Mouse (Mus musculus) hindbrain, embryonic 11.5 days (tissue): ENCODE measurements around the gene Arpc3. TPM values are rescaled to one million over a fixed set of nuclear protein-coding genes. Genes with fewer than 3 reads are reported as not detected.
A peak's percentile ranks its signal among the peaks of the same experiment; 100 is the strongest.

Experiments
- ATAC-seq: fragments of 200-750 bp; cut with Nextera tagmentation; 2 replicates; pipeline ENCODE4 v1.8.0; 2017; ENCODE audit warnings: mild to moderate bottlenecking, moderate TSS enrichment, moderate library complexity; ENCODE audit not compliant: low FRiP score
- DNase-seq: peaks from one replicate; pipeline ENCODE4 v3.0.0-alpha.2; 2015; ENCODE audit warnings: low spot score
- H3K27ac ChIP-seq: fragments of 300-500 bp; sonication (generic); 2 replicates; pipeline ENCODE4 v1.5.1; 2014; ENCODE audit warnings: mild to moderate bottlenecking, low read depth, low read length
- H3K27me3 ChIP-seq: fragments of 300-500 bp; sonication (generic); 2 replicates; pipeline ENCODE4 v1.6.1; 2014; ENCODE audit warnings: mild to moderate bottlenecking, low read length, moderate library complexity, mixed read lengths; ENCODE audit not compliant: control insufficient read depth, insufficient read depth
- H3K36me3 ChIP-seq: fragments of 300-500 bp; sonication (generic); 2 replicates; pipeline ENCODE4 v1.6.1; 2014; ENCODE audit warnings: mild to moderate bottlenecking, low read length, moderate library complexity, mixed read lengths; ENCODE audit not compliant: control insufficient read depth, insufficient read depth
- H3K4me1 ChIP-seq: fragments of 300-500 bp; sonication (generic); replicated peaks from 2 replicates; pipeline ENCODE4 v1.6.1; 2014; ENCODE audit warnings: low read length, mixed read lengths; ENCODE audit not compliant: control insufficient read depth, insufficient read depth
- H3K4me2 ChIP-seq: fragments of 300-500 bp; sonication (generic); replicated peaks from 2 replicates; pipeline ENCODE4 v1.6.1; 2014; ENCODE audit warnings: mild to moderate bottlenecking, low read depth, low read length
- H3K4me3 ChIP-seq: fragments of 300-500 bp; sonication (generic); 2 replicates; pipeline ENCODE4 v1.5.1; 2014; ENCODE audit warnings: low read depth, low read length
- H3K9ac ChIP-seq: fragments of 300-500 bp; sonication (generic); 2 replicates; pipeline ENCODE4 v1.6.1; 2014; ENCODE audit warnings: low read depth, low read length
- H3K9me3 ChIP-seq: fragments of 300-500 bp; sonication (generic); 2 replicates; pipeline ENCODE4 v1.6.1; 2016; ENCODE audit warnings: low read length; ENCODE audit not compliant: control insufficient read depth
- WGBS: fragments of 180-500 bp; shearing (Covaris S2); extraction: QIAGEN DNeasy Blood & Tissue Kit; methylation state at CpG from one replicate; pipeline ENCODE4 v1.1.7; 2014; 5-methylcytosine and 5-hydroxymethylcytosine counted together
- polyA plus RNA-seq: library from polyadenylated mRNA; unstranded; fragments of >200 nt; fragmentation: Nextera tagmentation; extraction: Ambion mirVana; gene quantifications from 2 replicates; pipeline ENCODE4 v1.2.1, GENCODE M21; 2014

Arpc3 gene
- polyA plus RNA-seq, 1 experiment from 2014 or later = 53.8 TPM

GRCm38 (mm10) chr5:122440095-122440630 is 48.5 kb downstream of the Arpc3 start:
- H3K4me3 ChIP-seq = no peak overlapping the region
- ATAC-seq = no peak
- peaks cover 32% of the 10 kb centered on the region for H3K36me3 ChIP-seq
- no peaks in the 10 kb centered on the region for H3K4me1 ChIP-seq
- no peak overlapping the region for H3K27ac ChIP-seq
- DNase-seq = no peak
- WGBS = 95% methylated on average over 12 of the region's 12 CpGs
- H3K9me3 ChIP-seq = no peaks in the 10 kb centered on the region
- no peak overlapping the region for H3K4me2 ChIP-seq
- no peaks in the 10 kb centered on the region for H3K27me3 ChIP-seq
- H3K9ac ChIP-seq = no peak overlapping the region

- Histone ChIP-seq H3K27me3 (no peaks in the 10 kb centered on the region), H3K4me3 (no peak overlapping the region), H3K4me2 (no peak overlapping the region), H3K4me1 (no peaks in the 10 kb centered on the region), H3K27ac (no peak overlapping the region), H3K9me3 (no peaks in the 10 kb centered on the region), H3K36me3 (peaks cover 18% of the 10 kb centered on the region), H3K9ac (no peak overlapping the region)
- WGBS = 93% methylated on average over 10 of the region's 10 CpGs
- ATAC-seq (no peak), DNase-seq (no peak)
These were observed 52.8 kb downstream of the Arpc3 start for GRCm38 (mm10) chr5:122444492-122444891.

- Histone ChIP-seq H3K36me3 (peaks cover 18% of the 10 kb centered on the region), H3K9me3 (no peaks in the 10 kb centered on the region), H3K4me2 (no peak overlapping the region), H3K27me3 (no peaks in the 10 kb centered on the region), H3K4me1 (no peaks in the 10 kb centered on the region), H3K4me3 (no peak overlapping the region), H3K27ac (no peak overlapping the region), H3K9ac (no peak overlapping the region)
- ATAC-seq (no peak), DNase-seq (no peak)
- 87% methylated on average over 11 of the region's 11 CpGs for WGBS
These were observed 53.5 kb downstream of the Arpc3 start for GRCm38 (mm10) chr5:122445051-122445610.

GRCm38 (mm10) chr5:122447857-122448256 is 56.2 kb downstream of the Arpc3 start:
- H3K9ac ChIP-seq = no peak overlapping the region
- 96% methylated on average over 8 of the region's 8 CpGs for WGBS
- 0 out of 2 replicates have a peak, but pooled peaks cover 3% of the 10 kb centered on the region for H3K36me3 ChIP-seq
- DNase-seq (no peak), ATAC-seq (no peak)
- no peak overlapping the region for H3K27ac ChIP-seq
- H3K9me3 ChIP-seq = no peaks in the 10 kb centered on the region
- H3K4me3 ChIP-seq = no peak overlapping the region
- H3K4me1 ChIP-seq = no peaks in the 10 kb centered on the region
- no peak overlapping the region for H3K4me2 ChIP-seq
- H3K27me3 ChIP-seq = no peaks in the 10 kb centered on the region

DNA sequence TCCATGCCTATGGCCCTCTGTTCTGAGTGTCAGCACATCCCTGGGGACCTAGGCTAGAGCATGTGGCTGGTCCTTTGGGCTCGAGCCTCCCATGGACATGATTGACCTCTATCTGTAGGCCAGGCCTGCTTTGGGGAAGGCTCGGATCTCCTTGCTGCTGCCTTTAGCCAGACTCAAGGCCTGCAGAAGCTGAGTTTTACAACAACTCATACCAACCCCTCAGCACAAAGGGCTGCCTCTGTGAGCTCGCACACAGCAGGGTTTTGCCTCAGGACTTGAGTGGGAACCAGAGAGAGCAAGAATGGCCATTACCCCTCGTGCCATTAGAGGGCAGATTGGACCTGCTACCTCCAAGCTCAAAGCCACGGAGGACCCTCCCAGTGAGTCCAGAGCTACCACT is 57.2 kb downstream of the Arpc3 start:
- H3K36me3 ChIP-seq = 0 out of 2 replicates have a peak, but pooled peaks cover 3% of the 10 kb centered on the region
- H3K9ac ChIP-seq = no peak overlapping the region
- no peak overlapping the region for H3K4me3 ChIP-seq
- H3K9me3 ChIP-seq = no peaks in the 10 kb centered on the region
- no peaks in the 10 kb centered on the region for H3K27me3 ChIP-seq
- DNase-seq (no peak), ATAC-seq (no peak)
- WGBS = 81% methylated on average over 5 of the region's 5 CpGs
- H3K4me2 ChIP-seq = no peak overlapping the region
- H3K27ac ChIP-seq = no peak overlapping the region
- no peaks in the 10 kb centered on the region for H3K4me1 ChIP-seq

DNA sequence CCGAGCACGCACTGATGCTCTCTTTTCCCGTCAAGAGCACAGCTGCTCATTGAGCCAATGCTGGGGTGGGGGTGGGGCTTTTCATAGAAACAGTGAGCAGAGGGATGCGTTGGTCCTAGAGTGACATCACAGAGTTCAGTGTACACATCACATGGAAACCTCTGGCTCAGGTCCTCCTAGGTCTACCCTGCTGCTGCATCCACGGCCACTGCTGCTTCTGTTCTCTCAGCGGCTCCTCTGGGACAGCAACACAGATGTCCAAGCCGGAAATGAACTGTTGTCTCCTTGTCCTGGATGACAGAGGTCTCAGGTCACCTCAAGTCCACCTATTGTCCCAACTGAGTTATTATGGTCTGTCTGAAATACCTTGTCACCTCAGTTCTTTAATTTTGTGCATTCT is 58.3 kb downstream of the Arpc3 start:
- DNase-seq (peak; percentile 39), ATAC-seq (no peak)
- peaks cover 3% of the 10 kb centered on the region for H3K36me3 ChIP-seq
- H3K27ac ChIP-seq = no peak overlapping the region
- no peak overlapping the region for H3K4me3 ChIP-seq
- no peak overlapping the region for H3K4me2 ChIP-seq
- H3K9ac ChIP-seq = no peak overlapping the region
- no peaks in the 10 kb centered on the region for H3K4me1 ChIP-seq
- H3K9me3 ChIP-seq = no peaks in the 10 kb centered on the region
- H3K27me3 ChIP-seq = no peaks in the 10 kb centered on the region
- WGBS = 35% methylated on average over 7 of the region's 7 CpGs

DNA sequence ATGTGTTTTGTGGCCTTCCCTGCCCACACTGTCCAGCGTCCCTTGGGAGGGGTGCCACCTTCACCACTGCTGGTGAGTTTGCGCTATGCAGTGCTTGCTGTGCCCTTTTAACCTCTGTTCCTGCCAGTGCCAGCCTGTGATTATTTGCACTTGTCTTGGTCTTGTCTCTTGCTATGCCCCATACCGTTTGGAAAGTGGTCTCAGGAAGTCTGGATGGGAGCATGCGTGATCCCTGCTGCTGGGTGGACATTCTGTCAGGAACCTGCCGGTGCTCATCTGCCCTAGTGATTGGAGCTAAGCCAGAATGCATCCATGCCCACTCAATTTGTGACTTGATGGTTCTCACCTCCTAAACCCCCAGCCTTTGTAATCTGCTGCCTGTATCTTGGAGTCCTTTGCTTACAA is 59.2 kb downstream of the Arpc3 start:
- no peak overlapping the region for H3K9ac ChIP-seq
- H3K9me3 ChIP-seq = no peaks in the 10 kb centered on the region
- no peaks in the 10 kb centered on the region for H3K4me1 ChIP-seq
- 76% methylated on average over 5 of the region's 5 CpGs for WGBS
- H3K4me3 ChIP-seq = no peak overlapping the region
- no peak for DNase-seq
- no peak for ATAC-seq
- H3K27me3 ChIP-seq = no peaks in the 10 kb centered on the region
- H3K27ac ChIP-seq = no peak overlapping the region
- H3K4me2 ChIP-seq = no peak overlapping the region
- peaks cover 8% of the 10 kb centered on the region for H3K36me3 ChIP-seq

DNA sequence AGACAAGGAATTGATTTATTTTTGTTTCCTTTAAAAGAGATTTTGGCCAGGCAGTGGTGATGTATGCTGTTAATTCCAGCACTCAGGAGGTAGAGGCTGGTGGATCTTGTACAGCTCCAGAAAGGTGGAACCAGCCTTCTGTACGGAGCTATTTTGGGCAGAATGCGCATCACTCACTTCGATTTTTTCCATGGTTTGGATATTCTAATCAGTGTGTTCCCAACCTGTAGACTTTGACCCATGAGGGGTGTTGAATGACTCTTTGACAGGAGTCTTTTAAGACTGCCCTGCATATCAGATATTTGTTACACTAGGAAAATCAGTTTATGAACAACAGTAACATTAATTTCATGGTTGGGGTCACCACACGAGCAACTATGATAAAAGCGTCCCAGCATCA is 59.6 kb downstream of the Arpc3 start:
- DNase-seq (no peak), ATAC-seq (no peak)
- no peak overlapping the region for H3K27ac ChIP-seq
- WGBS = 88% methylated on average over 5 of the region's 5 CpGs
- no peak overlapping the region for H3K4me3 ChIP-seq
- no peaks in the 10 kb centered on the region for H3K9me3 ChIP-seq
- H3K36me3 ChIP-seq = peaks cover 8% of the 10 kb centered on the region
- H3K27me3 ChIP-seq = no peaks in the 10 kb centered on the region
- H3K9ac ChIP-seq = no peak overlapping the region
- H3K4me1 ChIP-seq = no peaks in the 10 kb centered on the region
- H3K4me2 ChIP-seq = no peak overlapping the region

DNA sequence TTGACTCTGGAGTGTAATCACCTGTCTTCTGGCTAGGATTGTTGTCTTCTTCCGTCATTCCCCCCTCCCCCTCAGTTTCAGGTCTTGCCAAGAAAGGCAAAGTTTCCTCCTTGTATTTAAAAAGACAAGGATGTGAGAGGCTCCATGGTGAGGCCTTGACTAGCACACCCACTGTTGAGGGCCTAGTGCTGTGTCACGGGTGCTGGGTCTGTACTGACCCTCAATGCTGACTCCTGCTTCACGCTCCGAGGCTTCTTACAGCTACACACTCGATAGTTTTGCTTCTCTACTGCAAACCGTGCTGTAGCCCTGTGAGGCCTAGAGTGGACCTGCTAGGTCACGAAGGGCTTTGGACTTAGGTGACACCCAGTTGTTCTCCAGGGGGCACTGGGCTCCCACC is 60.5 kb downstream of the Arpc3 start:
- Histone ChIP-seq H3K4me2 (no peak overlapping the region), H3K9me3 (no peaks in the 10 kb centered on the region), H3K27ac (no peak overlapping the region), H3K36me3 (peaks cover 8% of the 10 kb centered on the region), H3K4me3 (no peak overlapping the region), H3K27me3 (no peaks in the 10 kb centered on the region), H3K4me1 (no peaks in the 10 kb centered on the region), H3K9ac (no peak overlapping the region)
- 83% methylated on average over 7 of the region's 7 CpGs for WGBS
- no peak for DNase-seq
- ATAC-seq = no peak
